Mouse (Mus musculus) heart, embryonic 14.5 days (tissue): ENCODE data around the gene H2-Q4. TPM values are rescaled to one million over a fixed set of nuclear protein-coding genes. Genes with fewer than 3 reads are reported as not detected.
"Not testable (repeated sequence)": the region's sequence is repeated elsewhere in the genome, so short reads cannot be mapped to it uniquely, and the experiment has no call there.

Source experiments
- ATAC-seq: fragments of 200-750 bp; cut with Nextera tagmentation; 2 replicates; pipeline ENCODE4 v1.8.0; 2017; ENCODE audit warnings: low read depth, moderate TSS enrichment; ENCODE audit not compliant: insufficient number of reproducible peaks, insufficient read depth, low FRiP score
- H3K27ac ChIP-seq, 2 experiments: fragments of 200-500 bp in 1 of 2; fragments of 300-500 bp in 1 of 2; sonication (generic) in 1 of 2; replicated peaks in 1 of 2; 2 replicates each; pipeline ENCODE4 v1.5.1; 2012 to 2014; ENCODE audit warnings: low read depth in 2 of 2, low read length in 2 of 2, control low read depth in 1 of 2, mild to moderate bottlenecking in 1 of 2, mixed read lengths in 1 of 2; ENCODE audit not compliant: control insufficient read depth in 1 of 2, insufficient read depth in 1 of 2
- H3K27me3 ChIP-seq: fragments of 300-500 bp; sonication (generic); 2 replicates; pipeline ENCODE4 v1.6.1; 2014; ENCODE audit warnings: mild to moderate bottlenecking, low read length, control low read depth; ENCODE audit not compliant: control insufficient read depth, insufficient read depth
- H3K36me3 ChIP-seq: fragments of 300-500 bp; sonication (generic); 2 replicates; pipeline ENCODE4 v1.6.1; 2014; ENCODE audit warnings: mild to moderate bottlenecking, control low read depth, low read length, mixed read lengths; ENCODE audit not compliant: control insufficient read depth, insufficient read depth
- H3K4me1 ChIP-seq, 2 experiments: fragments of 200-500 bp in 1 of 2; fragments of 300-500 bp in 1 of 2; sonication (generic) in 1 of 2; 2 replicates each; pipeline ENCODE4 v1.6.1; 2012 to 2014; ENCODE audit warnings: low read length in 2 of 2, control low read depth in 1 of 2, mixed read lengths in 1 of 2; ENCODE audit not compliant: control insufficient read depth in 2 of 2, insufficient read depth in 2 of 2
- H3K4me2 ChIP-seq: fragments of 300-500 bp; sonication (generic); 2 replicates; pipeline ENCODE4 v1.6.1; 2014; ENCODE audit warnings: mild to moderate bottlenecking, low read length
- H3K4me3 ChIP-seq, 2 experiments: fragments of 200-500 bp in 1 of 2; fragments of 300-500 bp in 1 of 2; sonication (generic) in 1 of 2; 2 replicates each; pipeline ENCODE4 v1.5.1; 2012 to 2014; ENCODE audit warnings: low read length in 2 of 2, mild to moderate bottlenecking in 2 of 2, control low read depth in 1 of 2, low read depth in 1 of 2, moderate library complexity in 1 of 2; ENCODE audit not compliant: control insufficient read depth in 1 of 2, insufficient read depth in 1 of 2
- H3K9ac ChIP-seq: fragments of 300-500 bp; sonication (generic); 2 replicates; pipeline ENCODE4 v1.6.1; 2014; ENCODE audit warnings: mild to moderate bottlenecking, low read length
- H3K9me3 ChIP-seq: fragments of 300-500 bp; sonication (generic); 2 replicates; pipeline ENCODE4 v1.6.1; 2016; ENCODE audit warnings: low read length, control low read depth; ENCODE audit not compliant: control insufficient read depth
- whole genome bisulfite sequencing: fragments of 180-500 bp; shearing (Covaris S2); extraction: QIAGEN DNeasy Blood & Tissue Kit; methylation state at CpG from one replicate; pipeline ENCODE4 v1.1.7; 2014; 5-methylcytosine and 5-hydroxymethylcytosine counted together
- polyA plus RNA-seq: library from polyadenylated mRNA; unstranded; fragments of >200 nt; fragmentation: Nextera tagmentation; extraction: Ambion mirVana; gene quantifications from 2 replicates; pipeline ENCODE4 v1.2.1, GENCODE M21; 2014

Gene H2-Q4
- polyA plus RNA-seq, 1 experiment from 2014 or later: 1.7 TPM

DNA sequence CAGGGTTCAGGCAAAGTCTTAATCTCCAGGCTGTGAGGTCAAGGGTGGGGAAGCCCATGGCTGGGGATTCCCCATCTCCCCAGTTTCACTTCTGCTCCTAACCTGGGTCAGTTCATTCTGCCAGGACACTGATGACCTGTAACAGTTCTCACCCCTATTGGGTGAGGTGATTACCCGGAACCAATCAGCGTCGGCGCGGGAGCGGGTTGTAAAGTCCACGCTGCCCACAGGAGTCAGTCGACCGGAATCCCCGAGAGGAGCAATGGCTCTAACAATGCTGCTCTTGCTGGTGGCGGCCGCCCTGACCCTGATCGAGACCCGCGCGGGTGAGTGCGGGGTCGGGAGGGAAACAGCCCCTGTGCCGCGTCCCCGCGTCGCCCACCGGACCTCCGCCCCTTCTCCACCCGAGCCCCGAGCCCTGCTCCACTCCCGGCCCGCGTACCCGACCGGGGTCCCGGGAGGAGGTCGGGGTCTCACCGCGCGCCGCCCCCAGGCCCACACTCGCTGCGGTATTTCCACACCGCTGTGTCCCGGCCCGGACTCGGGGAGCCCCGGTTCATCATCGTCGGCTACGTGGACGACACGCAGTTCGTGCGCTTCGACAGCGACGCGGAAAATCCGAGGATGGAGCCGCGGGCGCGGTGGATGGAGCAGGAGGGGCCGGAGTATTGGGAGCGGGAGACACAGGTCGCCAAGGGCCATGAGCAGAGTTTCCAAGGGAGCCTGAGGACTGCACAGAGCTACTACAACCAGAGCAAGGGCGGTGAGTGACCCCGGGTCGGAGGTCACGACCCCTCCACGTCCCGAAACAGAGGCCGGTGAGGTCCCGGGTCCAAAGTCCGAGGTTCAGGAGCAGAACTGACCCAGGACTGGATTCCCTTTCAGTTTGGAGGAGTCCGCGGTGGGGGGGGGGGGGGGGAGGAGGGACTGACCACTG is 14.7 kb downstream of the H2-Q4 start:
- H3K27ac ChIP-seq, H3K9me3 ChIP-seq, H3K4me1 ChIP-seq, H3K9ac ChIP-seq, H3K27me3 ChIP-seq, H3K36me3 ChIP-seq: not testable (repeated sequence)
- under 1% methylated on average over 44 of the region's 75 CpGs for WGBS
- peak; percentile 43; the same call in 1 of the 2 replicates for ATAC-seq
- Histone ChIP-seq H3K4me2 (peak overlapping the region; percentile 52), H3K4me3 (peak overlapping the region; percentile 12 to 23; a peak in 3 of 4 replicates)

- not testable (repeated sequence) for H3K9me3 ChIP-seq, ATAC-seq, H3K27me3 ChIP-seq, H3K27ac ChIP-seq, H3K4me3 ChIP-seq, H3K4me2 ChIP-seq, H3K4me1 ChIP-seq, H3K36me3 ChIP-seq, H3K9ac ChIP-seq
- WGBS: 80% methylated on average over 2 of the region's 2 CpGs
These were observed 17.5 kb downstream of the H2-Q4 start for GRCm38 (mm10) chr17:35396956-35397355.

- H3K9ac ChIP-seq, H3K27ac ChIP-seq, ATAC-seq, H3K27me3 ChIP-seq, H3K4me2 ChIP-seq, H3K4me1 ChIP-seq, H3K4me3 ChIP-seq, H3K9me3 ChIP-seq, H3K36me3 ChIP-seq: not testable (repeated sequence)
- no CpG with 5 or more reads among the region's 1 CpGs for WGBS
These were observed 33.6 kb downstream of the H2-Q4 start for GRCm38 (mm10) chr17:35413057-35413456.

DNA sequence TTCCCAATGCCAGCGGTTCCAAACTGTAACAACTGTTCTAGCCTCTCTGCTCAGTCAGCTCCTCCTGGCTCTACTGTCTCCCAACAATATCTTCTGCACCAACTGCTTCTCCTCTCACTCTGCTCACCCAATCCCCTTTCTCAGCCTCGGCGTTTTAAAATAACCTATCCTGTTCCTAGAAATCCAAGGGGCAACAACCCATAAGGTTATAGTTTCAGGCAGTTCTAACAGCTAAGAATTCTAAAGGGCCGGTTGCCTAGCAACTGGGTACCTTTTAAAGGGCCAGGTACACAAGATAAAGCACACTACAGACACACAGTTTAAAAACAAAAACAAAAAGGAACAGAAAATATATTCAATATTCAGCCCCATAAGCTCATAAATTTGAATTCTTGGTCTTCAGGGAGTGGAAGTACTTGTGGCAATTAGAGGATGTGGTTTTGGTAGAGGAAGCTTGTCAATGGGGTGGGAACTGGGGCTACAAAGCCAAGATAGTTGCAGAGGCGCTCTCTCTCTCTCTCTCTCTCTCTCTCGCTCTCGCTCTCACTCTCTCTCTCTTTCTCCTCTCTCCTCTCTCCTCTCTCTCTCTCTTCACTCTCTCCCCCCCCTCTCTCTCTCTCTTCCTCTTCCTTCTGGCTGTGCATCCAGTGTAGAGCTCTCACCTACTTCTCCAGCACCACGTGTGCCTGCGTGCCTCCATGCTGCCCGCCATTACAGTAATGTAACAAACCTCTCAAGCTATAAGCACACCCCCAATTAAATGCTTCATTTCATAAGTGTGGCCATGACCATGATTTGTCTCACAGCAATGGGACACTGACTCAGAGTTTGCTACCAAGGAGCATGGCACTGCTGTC is 36.1 kb downstream of the H2-Q4 start:
- H3K9me3 ChIP-seq, H3K4me1 ChIP-seq, ATAC-seq, H3K4me3 ChIP-seq, H3K27ac ChIP-seq, H3K9ac ChIP-seq, H3K4me2 ChIP-seq, H3K36me3 ChIP-seq: not testable (repeated sequence)
- WGBS: 73% methylated on average over 3 of the region's 10 CpGs
- peaks cover 15% of the 10 kb centered on the region; the same call in 1 of the 2 replicates for H3K27me3 ChIP-seq

DNA sequence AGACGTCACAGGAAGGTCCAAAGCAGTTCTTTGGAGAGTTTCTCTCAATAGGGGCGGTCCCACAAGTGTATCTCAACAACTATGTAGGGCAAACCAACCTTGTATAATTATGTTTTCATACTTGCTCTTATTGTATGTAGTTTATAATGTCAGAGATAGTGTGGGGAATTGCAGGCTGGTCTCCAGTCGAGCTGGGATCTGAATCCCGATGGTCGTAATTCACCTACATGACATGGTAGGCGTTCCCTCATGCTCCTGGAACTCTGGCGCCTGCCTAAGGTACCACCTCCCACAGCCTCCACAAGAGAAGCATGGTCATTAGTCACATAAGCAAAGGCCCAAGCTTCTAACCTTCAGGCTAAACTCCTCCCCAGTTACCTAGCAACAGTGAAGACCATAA is 39.4 kb downstream of the H2-Q4 start:
- ATAC-seq: no peak
- Histone ChIP-seq H3K9ac (no peak overlapping the region), H3K27me3 (peaks cover 21% of the 10 kb centered on the region)

DNA sequence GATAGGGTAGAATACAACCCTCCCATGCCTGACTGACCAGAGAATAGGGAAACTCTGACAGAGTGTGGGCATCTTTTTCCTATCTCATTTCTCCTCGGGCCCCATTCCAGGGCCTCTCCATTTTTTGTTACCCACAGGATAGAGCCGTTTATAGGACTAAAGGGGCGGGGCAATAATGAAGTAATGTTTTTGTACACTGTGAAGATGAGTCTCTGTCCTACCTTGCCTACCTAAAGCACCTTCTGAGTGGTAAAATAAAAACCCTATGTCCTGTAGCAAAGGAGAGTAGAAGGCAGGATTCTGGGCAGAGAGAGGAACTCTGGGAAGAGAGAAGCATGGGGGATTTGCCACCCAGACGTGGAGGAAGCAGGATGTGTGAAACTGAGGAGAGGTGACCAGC is 40.1 kb downstream of the H2-Q4 start:
- not testable (repeated sequence) for H3K9me3 ChIP-seq, H3K4me1 ChIP-seq, H3K4me3 ChIP-seq, H3K4me2 ChIP-seq, H3K27ac ChIP-seq, H3K9ac ChIP-seq, H3K36me3 ChIP-seq
- ATAC-seq: 0 out of 2 replicates have a peak, but pooled peaks have one; percentile 19
- H3K27me3 ChIP-seq: peaks cover 21% of the 10 kb centered on the region
- WGBS: 49% methylated on average over 4 of the region's 4 CpGs

More for the DNA sequence above, 39.4 kb downstream of the H2-Q4 start:
- H3K9me3 ChIP-seq: no peaks in the 10 kb centered on the region
- H3K4me1 ChIP-seq: no peaks in the 10 kb centered on the region
- 78% methylated on average over 7 of the region's 7 CpGs for WGBS
- no peak overlapping the region for H3K4me3 ChIP-seq
- H3K36me3 ChIP-seq: no peaks in the 10 kb centered on the region
- H3K27ac ChIP-seq: no peak overlapping the region
- no peak overlapping the region for H3K4me2 ChIP-seq

DNA sequence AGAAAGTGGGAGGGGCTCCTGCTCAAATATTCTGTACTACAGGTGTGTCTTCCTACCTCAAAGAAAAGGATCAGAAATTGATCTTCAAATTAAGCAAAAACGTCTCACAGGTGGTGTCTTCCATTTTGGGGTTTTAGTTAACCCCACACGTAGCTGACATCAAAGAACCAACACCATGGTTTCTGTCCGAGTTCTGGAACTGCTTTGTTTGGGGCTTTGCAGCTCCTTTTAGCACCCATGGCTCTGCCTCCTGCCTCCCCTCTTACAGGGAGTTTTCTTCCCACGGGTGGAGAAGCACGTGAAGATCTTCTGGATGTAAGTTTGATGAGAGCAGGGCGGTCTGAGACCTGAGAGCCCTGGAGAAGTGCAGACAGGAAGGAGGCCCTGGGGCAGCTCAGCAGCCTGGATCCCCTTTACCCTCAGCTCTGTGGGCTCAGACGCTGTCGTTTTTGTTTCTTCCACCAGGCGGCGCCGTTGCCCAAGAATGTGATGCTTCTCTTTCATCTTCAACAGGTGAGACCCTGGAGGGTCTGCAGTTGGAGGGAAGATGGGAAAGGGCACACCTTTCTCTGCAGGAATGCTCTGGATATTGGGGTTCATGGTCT is 40.9 kb downstream of the H2-Q4 start:
- WGBS: 12% methylated on average over 11 of the region's 11 CpGs
- H3K4me3 ChIP-seq, H3K36me3 ChIP-seq, H3K4me2 ChIP-seq, H3K4me1 ChIP-seq, ATAC-seq, H3K27ac ChIP-seq, H3K9ac ChIP-seq, H3K9me3 ChIP-seq: not testable (repeated sequence)
- peaks cover 25% of the 10 kb centered on the region for H3K27me3 ChIP-seq
